Mouse (Mus musculus) neural tube, embryonic 14.5 days (tissue): ENCODE results near the gene Spaca6. TPM values are rescaled to one million over a fixed set of nuclear protein-coding genes. Genes with fewer than 3 reads are reported as not detected.

ENCODE experiments used
- ATAC-seq: fragments of 200-750 bp; cut with Nextera tagmentation; 2 replicates; pipeline ENCODE4 v1.8.0; 2017; ENCODE audit warnings: low read depth, mild to moderate bottlenecking, moderate TSS enrichment, moderate library complexity
- H3K27ac ChIP-seq: fragments of 300-500 bp; sonication (generic); 2 replicates; pipeline ENCODE4 v1.5.1; 2014; ENCODE audit warnings: low read depth, mild to moderate bottlenecking, control low read depth, low read length, moderate library complexity, mixed read lengths
- H3K27me3 ChIP-seq: fragments of 300-500 bp; sonication (generic); 2 replicates; pipeline ENCODE4 v1.6.1; 2014; ENCODE audit warnings: low read length; ENCODE audit not compliant: control insufficient read depth, insufficient read depth
- H3K36me3 ChIP-seq: fragments of 300-500 bp; sonication (generic); 2 replicates; pipeline ENCODE4 v1.6.1; 2014; ENCODE audit warnings: low read length, mixed read lengths; ENCODE audit not compliant: control insufficient read depth, insufficient read depth
- H3K4me1 ChIP-seq: fragments of 300-500 bp; sonication (generic); 2 replicates; pipeline ENCODE4 v1.6.1; 2014; ENCODE audit warnings: low read length; ENCODE audit not compliant: control insufficient read depth, insufficient read depth
- H3K4me2 ChIP-seq: fragments of 300-500 bp; sonication (generic); 2 replicates; pipeline ENCODE4 v1.6.1; 2014; ENCODE audit warnings: mild to moderate bottlenecking, low read depth, low read length, control low read depth
- H3K4me3 ChIP-seq: fragments of 300-500 bp; sonication (generic); 2 replicates; pipeline ENCODE4 v1.5.1; 2014; ENCODE audit warnings: low read depth, low read length, control low read depth, mixed read lengths
- H3K9ac ChIP-seq: fragments of 300-500 bp; sonication (generic); replicated peaks from 2 replicates; pipeline ENCODE4 v1.6.1; 2014; ENCODE audit warnings: low read depth, mild to moderate bottlenecking, control low read depth, low read length, mixed read lengths
- H3K9me3 ChIP-seq: fragments of 300-500 bp; sonication (generic); 2 replicates; pipeline ENCODE4 v1.6.1; 2016; ENCODE audit warnings: low read length; ENCODE audit not compliant: control insufficient read depth
- WGBS: fragments of 180-500 bp; shearing (Covaris S2); extraction: QIAGEN DNeasy Blood & Tissue Kit; methylation state at CpG from one replicate; pipeline ENCODE4 v1.1.7; 2014; 5-methylcytosine and 5-hydroxymethylcytosine counted together
- polyA plus RNA-seq: library from polyadenylated mRNA; unstranded; fragments of >200 nt; fragmentation: Nextera tagmentation; extraction: Ambion mirVana; gene quantifications from 2 replicates; pipeline ENCODE4 v1.2.1, GENCODE M21; 2014

Spaca6 gene
- polyA plus RNA-seq, result 21.4 and 29.1 TPM in 2 replicates

- H3K4me3 ChIP-seq, result peak within 1 kb of the TSS; percentile 81
- H3K4me1 ChIP-seq, result peaks cover 23% of the 10 kb centered on the region
- H3K27ac ChIP-seq, result peak within 1 kb of the TSS; percentile 98
- no peaks in the 10 kb centered on the region for H3K9me3 ChIP-seq
- WGBS, result under 1% methylated on average over 35 of the region's 42 CpGs
- H3K36me3 ChIP-seq, result peaks cover 6% of the 10 kb centered on the region; the same call in 1 of the 2 replicates
- peak; percentile 81 for ATAC-seq
- no peaks in the 10 kb centered on the region for H3K27me3 ChIP-seq
- H3K9ac ChIP-seq, result peak within 1 kb of the TSS; percentile 99
- H3K4me2 ChIP-seq, result peak within 1 kb of the TSS; percentile 97
Measured at GRCm38 (mm10) chr17:17826751-17827657, at the start of gene Spaca6. Spaca6 (plus strand) TSS chr17:17827158.

- Histone ChIP-seq H3K9me3 (no peaks in the 10 kb centered on the region), H3K27me3 (no peaks in the 10 kb centered on the region), H3K4me2 (no peak overlapping the region), H3K36me3 (no peaks in the 10 kb centered on the region), H3K4me1 (no peaks in the 10 kb centered on the region), H3K9ac (no peak overlapping the region), H3K27ac (no peak overlapping the region), H3K4me3 (no peak overlapping the region)
- ATAC-seq, result no peak
- 80% methylated on average over 3 of the region's 3 CpGs for WGBS
Measured at GRCm38 (mm10) chr17:17790866-17791630, 35.9 kb upstream of the Spaca6 start.

- no peaks in the 10 kb centered on the region for H3K4me1 ChIP-seq
- WGBS, result 56% methylated on average over 1 of the region's 1 CpGs
- H3K36me3 ChIP-seq, result no peaks in the 10 kb centered on the region
- no peaks in the 10 kb centered on the region for H3K9me3 ChIP-seq
- no peak overlapping the region for H3K9ac ChIP-seq
- H3K27ac ChIP-seq, result no peak overlapping the region
- H3K27me3 ChIP-seq, result no peaks in the 10 kb centered on the region
- ATAC-seq, result no peak
- H3K4me2 ChIP-seq, result no peak overlapping the region
- H3K4me3 ChIP-seq, result no peak overlapping the region
Measured at GRCm38 (mm10) chr17:17792578-17792977, 34.4 kb upstream of the Spaca6 start.

- no peak overlapping the region for H3K4me3 ChIP-seq
- no peaks in the 10 kb centered on the region for H3K27me3 ChIP-seq
- no peaks in the 10 kb centered on the region for H3K36me3 ChIP-seq
- no peak overlapping the region for H3K27ac ChIP-seq
- WGBS, result 52% methylated on average over 2 of the region's 2 CpGs
- H3K4me2 ChIP-seq, result no peak overlapping the region
- H3K4me1 ChIP-seq, result no peaks in the 10 kb centered on the region
- H3K9me3 ChIP-seq, result no peaks in the 10 kb centered on the region
- no peak overlapping the region for H3K9ac ChIP-seq
- no peak for ATAC-seq
Measured at GRCm38 (mm10) chr17:17795527-17795926, 31.4 kb upstream of the Spaca6 start.

- WGBS, result 82% methylated on average over 6 of the region's 6 CpGs
- no peak for ATAC-seq
- no peak overlapping the region for H3K4me3 ChIP-seq
Measured at GRCm38 (mm10) chr17:17823612-17824336, 3.2 kb upstream of the Spaca6 start.

GRCm38 (mm10) chr17:17825921-17826591 is 902 bp upstream of the Spaca6 start:
- ATAC-seq, result peak; percentile 59
- Histone ChIP-seq H3K27me3 (no peaks in the 10 kb centered on the region), H3K4me3 (peak overlapping the region; percentile 81), H3K4me2 (peak overlapping the region; percentile 52), H3K9me3 (no peaks in the 10 kb centered on the region), H3K27ac (peak overlapping the region; percentile 98), H3K9ac (peak overlapping the region; percentile 99), H3K4me1 (peaks cover 19% of the 10 kb centered on the region), H3K36me3 (no peaks in the 10 kb centered on the region)
- WGBS, result under 1% methylated on average over 21 of the region's 22 CpGs

More at GRCm38 (mm10) chr17:17823612-17824336, 3.2 kb upstream of the Spaca6 start:
- Histone ChIP-seq H3K9me3 (no peaks in the 10 kb centered on the region), H3K27me3 (no peaks in the 10 kb centered on the region), H3K4me1 (0 out of 2 replicates have a peak, but pooled peaks cover 3% of the 10 kb centered on the region), H3K36me3 (no peaks in the 10 kb centered on the region), H3K4me2 (no peak overlapping the region), H3K9ac (no peak overlapping the region), H3K27ac (no peak overlapping the region)

GRCm38 (mm10) chr17:17827658-17828190 is 766 bp downstream of the Spaca6 start:
- H3K36me3 ChIP-seq, result peaks cover 6% of the 10 kb centered on the region; the same call in 1 of the 2 replicates
- ATAC-seq, result peak; percentile 21
- H3K9me3 ChIP-seq, result no peaks in the 10 kb centered on the region
- peak overlapping the region; percentile 81 for H3K4me3 ChIP-seq
- H3K27me3 ChIP-seq, result no peaks in the 10 kb centered on the region
- peaks cover 26% of the 10 kb centered on the region for H3K4me1 ChIP-seq
- H3K4me2 ChIP-seq, result peak overlapping the region; percentile 97
- WGBS, result 1% methylated on average over 10 of the region's 13 CpGs
- H3K27ac ChIP-seq, result peak overlapping the region; percentile 98
- peak overlapping the region; percentile 99 for H3K9ac ChIP-seq
